Mouse (Mus musculus) heart, postnatal 4 days (tissue): ENCODE measurements around the gene Mospd3. TPM values are rescaled to one million over a fixed set of nuclear protein-coding genes. Genes with fewer than 3 reads are reported as not detected.
A peak's percentile ranks its signal among the peaks of the same experiment; 100 is the strongest.

ENCODE experiments used
- DNase-seq: peaks from one replicate; pipeline ENCODE4 v3.0.0; 2021
- total RNA-seq, 2 experiments: library from RNA; stranded (reverse); gene quantifications; 2 replicates each; pipeline ENCODE4 v1.2.3; 2021

The Mospd3 gene
- total RNA-seq, result 10 to 100 TPM; 25.2 to 28.8 TPM

DNA sequence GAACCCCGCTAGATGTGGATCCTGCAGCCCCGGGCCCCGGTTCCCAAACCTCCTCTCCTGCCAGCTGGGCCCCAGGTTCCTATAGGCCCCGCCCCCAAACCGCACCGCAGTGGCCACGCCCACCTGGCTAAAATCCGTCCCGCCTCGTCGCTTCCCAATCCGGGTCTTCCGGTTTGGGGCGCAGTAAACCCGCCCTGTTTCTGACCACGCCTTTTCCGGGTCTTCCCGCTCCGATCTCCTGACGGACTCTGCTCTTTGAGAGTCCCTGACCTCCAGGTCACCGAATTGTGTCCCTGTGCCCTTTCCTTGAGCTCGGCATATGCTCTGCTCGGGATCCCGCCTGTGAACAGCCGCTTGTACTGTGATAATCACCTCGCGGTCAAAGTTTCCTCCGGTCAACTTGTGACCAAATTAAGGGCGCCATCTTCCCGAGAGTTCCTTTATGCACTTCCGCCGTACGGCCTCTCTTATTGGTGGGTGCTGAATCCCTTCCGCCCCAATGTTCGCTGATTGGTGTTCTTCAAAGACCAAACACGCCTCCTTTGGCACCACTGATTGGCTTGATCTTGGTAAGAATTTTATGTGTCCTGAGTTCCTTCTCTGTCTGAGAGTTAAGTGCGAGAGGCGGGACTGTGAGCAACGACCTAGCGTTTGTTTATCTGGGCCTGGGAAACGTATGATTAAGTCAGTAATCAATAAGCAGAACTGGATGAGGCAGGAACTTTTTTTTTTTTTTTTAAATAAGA is at the start of gene Mospd3:
Mospd3 (minus strand) TSS at position 440 of the 746 bp plus-strand sequence.
- peak; percentile 97 for DNase-seq

DNA sequence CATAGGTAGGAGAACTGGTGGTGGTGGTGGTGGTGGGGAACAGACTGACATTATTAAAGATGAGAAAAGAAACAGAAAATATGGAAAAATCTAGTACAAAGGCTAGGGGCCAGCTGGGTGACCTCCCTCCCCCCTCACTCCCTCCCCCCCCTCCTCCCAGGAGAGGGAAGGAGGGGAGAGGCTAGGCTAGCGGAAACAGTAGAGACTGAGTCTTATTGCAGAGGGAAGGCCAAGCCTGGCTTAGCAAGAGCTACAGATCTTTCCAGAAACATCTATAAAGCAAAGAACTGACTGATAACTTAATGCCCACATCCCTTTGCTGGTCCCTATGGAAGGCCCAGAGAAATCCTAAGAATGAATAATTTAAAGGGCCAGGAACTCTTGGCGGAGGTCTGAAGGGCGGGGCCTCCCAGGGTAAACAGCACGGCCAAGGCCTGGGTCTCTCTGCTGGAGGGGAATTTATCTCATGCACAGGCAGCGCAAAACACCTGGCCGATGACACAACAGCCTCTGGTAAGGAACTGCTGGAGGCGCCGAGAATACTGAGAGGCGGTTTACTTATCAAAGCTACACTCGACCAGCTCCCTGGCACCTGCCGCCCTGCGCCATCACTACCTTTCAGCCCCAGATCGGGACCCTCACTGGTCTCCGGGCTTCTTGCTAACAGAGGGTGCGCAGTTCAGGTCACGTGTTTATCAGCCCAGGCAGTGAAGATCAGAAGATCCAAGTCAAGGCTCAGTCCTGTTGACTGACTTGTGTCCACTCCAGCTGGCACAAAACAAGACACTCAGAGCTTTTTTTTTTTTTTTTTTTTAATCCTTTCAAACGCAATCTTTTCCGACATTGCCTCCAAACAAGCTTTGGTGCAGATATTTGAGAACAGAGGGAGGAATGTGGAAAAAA is 49.1 kb upstream of the Mospd3 start:
- no peak for DNase-seq

DNA sequence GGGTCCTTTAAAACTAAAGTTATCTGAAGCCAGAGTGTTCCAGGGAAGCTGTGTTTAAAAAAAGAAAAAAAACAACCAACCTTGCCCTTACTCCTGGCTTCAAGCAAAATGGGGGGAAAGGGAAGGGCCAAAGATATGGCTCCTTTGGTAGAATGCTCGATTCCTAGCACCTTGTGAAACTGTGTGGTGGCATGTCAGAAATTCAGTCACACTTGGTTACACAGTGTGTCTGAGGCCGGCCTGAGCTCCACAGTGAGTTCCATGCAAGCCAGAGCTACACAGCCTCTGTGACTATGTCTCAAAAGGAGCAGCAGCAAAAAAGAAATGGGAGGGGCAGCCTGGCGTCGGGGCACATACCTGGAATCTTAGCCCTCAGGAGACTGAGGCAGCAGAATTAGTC is 48.4 kb upstream of the Mospd3 start:
- DNase-seq, result no peak

DNA sequence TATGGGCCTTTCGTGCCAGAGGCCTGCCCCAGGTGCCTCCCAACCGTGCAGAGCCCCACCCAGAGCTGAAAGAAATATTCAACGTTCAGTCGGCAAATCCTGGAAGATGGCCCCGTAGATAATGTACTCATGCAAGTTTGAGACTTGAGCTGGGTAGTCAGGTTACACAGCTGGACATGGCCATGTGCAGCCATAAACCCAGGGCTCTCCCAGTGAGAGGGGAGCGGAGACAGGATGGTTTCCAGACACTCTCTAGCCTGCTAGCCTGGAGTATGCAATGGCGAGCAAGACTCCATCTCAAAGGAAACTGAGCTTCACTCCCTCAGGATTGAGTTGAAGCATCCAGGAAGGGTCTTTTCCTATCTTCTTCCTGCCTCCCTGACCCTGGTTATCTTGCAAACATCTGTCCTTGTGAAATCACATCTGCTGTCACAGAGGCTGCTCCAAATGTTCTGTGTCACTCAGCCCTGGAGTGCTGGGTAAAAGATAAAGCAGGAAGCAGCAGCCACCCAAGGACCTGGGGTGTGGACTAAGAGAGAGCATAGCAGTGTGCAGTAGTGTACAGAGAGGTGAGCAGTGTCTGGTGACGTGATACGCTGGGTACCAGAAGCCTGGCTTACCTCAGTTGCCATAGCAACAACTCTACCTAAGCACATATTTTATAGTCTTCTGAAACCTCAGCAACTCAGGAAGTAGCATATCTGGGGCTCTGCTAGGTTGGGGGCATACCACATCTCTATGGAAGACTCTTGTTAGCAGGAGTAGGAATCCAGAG is 47.2 kb upstream of the Mospd3 start:
- no peak for DNase-seq

DNA sequence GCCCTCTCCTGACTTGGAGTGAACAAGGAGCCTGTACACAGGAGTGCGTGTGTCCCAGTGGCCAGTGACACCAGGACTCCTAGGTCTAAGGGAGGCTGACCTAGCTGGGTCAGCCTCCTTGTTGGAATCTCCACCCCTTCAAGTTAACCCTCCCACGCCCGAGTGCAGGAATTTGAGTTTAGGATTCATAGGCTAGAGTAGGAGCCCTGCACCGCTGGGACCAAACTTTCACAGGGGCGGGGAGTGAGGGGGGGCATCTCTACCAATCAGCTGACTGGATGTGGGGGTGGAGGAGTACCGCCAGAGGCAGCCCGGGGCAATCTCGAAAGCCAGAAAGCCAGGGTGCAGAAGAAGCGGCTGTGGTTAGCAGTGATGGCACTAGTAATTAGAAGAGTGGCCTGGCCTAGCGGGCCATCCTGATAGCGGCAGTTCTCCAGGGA is 44.8 kb upstream of the Mospd3 start, which contains the start of gene Irs3:
Irs3 (minus strand) TSS at position 63 of the 440 bp plus-strand sequence.
- no peak for DNase-seq

DNA sequence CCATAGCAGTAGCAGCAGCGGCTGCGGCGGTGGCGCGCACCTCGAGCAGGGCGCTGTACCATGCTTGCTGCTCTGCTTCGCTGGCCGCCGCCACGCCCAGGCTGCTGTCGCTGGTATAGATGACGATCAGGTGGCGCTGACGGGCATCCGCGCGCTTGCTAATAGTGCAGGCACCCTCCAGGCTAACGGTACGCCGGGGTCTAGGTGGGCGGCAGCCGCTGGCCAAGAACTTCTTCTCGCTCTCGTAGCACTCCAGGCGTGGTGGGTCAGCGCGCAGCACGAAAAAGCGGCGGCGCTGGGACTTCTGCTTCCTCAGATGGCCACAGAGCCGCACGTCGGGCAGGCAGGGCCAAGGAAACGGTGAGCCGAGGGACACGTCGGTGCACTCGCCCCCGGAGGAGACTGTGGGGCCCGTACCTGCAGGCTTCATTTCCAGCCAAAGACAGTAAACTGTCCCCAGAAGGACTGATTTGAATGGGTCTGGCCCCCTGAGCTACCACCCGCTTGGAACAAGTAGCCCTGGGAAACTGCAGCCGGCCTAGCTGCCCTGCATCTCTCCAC is 44.3 kb upstream of the Mospd3 start:
- DNase-seq, result no peak

DNA sequence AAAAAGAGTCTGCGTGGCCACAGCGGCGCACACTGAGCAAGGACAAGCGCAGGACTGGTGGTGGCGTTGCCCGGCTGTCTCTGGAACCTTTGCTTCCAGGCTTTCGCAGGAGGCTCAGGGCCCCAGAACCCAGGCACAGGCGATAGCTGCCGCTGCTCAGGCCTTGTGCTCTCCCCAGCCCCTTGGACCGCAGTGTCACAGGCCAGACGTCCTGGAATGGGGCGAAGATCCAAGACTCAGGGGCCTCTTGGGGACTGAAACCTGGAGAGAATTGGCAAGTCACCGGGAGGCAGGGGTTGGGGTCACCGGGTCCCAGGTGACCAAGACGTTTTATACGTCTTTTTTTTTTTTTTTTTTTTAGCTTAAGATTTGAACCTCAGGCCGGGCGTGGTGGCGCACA is 43.6 kb upstream of the Mospd3 start:
- DNase-seq, result no peak

DNA sequence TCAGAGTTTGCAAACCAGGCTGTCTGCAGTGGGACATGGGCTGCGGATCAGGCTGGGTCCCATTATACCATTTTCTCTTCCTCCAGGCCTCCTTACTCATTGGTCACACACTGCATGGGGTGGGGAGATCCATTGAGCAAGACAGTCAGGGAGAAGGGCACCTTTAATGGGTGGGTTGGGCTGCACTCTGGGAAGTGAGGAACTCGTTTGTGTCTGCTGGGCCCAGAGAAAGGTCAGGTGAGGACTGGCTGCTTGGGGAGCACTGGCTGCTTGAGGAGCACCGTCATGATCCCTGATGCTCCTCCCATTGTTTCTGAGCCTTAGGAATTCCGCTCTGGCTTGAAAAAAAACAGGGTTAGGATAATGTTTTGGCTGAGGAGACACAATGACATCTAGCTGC is 42.0 kb upstream of the Mospd3 start:
- DNase-seq, result no peak

DNA sequence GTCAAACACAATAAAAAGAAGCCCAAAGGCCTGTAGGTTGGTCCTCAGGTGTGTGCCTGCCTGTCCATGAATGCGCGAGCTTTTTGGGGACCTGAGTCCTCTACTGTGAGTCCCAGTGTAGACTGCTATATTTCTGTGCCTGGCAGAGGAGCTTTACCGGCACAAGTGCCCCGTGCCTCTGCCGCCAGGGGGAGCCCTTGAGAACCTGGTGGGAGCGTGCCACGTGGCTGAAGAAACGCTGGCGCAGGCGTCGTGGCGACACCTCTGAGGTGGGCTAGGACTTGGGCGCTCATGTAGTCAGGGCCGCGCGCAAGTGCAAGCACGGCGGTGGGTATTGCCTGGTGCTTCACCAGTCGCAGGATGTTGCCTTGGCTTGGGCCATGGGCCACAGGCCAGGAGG is 40.2 kb upstream of the Mospd3 start, which contains the start of gene Sap25:
Sap25 (plus strand) TSS at position 281 of the 400 bp plus-strand sequence.
- peak; percentile 51 for DNase-seq

DNA sequence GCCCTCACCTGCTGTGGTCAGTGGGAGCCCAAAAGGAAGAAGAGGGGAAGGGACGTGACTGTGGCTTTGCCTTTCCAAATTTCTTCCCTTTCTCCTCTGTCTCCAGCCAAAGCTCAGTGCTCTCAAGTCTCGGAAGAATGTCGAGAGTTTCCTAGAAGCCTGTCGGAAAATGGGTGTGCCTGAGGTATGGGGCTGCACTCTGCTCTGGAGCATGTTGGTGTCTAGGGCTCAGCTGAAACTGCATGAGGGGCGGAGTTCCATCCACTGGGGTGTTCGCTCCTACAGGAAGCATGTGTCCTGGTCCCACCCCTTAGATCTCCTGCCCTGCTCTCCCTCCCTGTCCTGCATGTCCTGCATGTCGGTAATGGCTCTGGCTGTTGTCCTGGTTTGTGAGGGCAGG is 38.6 kb upstream of the Mospd3 start:
- no peak for DNase-seq

DNA sequence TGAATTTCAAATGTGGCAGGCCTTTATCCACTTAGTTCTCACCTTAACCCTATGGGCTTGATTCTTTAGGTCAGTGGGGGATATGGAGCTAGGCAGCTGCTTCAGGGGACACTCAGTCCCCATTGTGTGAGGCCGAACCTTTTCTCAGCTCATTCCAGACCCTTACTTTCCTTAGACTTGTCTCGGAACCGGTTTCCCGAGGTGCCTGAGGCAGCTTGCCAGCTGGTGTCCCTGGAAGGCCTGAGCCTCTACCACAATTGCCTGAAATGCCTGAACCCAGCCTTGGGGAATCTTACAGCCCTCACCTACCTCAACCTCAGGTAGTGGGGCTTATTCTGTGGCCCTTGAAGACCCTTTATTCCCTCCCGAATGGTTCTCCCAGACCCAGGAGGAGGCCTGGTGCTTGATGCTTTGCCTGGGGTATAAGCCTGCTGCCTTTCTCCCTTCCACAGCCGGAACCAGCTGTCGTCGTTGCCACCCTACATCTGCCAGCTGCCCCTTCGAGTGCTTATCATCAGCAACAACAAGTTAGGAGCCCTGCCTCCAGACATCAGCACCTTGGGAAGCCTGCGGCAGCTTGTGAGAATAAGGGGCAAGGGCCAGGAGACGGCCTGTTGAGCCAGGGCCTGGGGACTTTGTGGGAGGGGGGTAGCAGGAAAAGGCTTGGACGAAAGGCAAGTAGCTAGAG is 32.7 kb upstream of the Mospd3 start:
- DNase-seq, result no peak

DNA sequence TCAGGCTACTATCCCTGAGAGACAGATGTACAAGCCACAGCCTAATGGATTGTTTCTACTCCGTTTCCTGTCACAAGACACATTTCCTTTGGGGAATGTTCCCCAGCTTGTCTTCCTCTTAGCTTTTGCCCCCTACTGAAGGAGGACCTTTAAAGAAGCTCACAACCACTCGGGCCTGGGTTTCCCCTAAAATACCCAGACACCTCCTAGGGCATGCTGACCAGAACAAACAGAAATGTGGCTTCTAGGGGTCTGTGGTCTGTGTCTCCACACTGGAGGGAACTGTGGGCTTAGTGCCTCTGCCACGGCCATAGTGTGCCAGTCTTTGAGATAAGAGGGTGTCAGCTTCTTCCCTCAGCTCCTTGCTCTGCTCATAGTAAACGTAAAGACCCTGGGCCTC is 30.7 kb upstream of the Mospd3 start:
- no peak for DNase-seq

DNA sequence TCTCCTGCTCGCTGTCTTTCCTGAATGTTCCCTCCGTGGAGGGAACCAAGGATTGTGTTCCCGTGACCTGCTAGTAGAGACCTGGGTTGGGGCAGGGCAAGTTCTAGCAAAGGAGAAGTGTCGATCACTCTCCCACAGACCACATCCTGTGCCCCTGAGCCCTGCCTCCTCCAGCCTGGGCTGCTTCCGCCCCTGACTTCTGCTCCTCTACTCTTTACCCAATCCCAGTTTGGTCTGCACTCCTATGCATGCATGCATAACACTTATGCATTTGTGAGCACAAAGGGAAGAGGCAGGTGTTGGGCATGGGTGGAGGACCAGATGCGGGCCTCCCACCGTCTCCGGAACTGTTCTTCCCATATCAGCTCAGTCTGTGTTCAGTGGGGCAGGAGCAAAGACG is 30.3 kb upstream of the Mospd3 start:
- DNase-seq, result peak; percentile 41

DNA sequence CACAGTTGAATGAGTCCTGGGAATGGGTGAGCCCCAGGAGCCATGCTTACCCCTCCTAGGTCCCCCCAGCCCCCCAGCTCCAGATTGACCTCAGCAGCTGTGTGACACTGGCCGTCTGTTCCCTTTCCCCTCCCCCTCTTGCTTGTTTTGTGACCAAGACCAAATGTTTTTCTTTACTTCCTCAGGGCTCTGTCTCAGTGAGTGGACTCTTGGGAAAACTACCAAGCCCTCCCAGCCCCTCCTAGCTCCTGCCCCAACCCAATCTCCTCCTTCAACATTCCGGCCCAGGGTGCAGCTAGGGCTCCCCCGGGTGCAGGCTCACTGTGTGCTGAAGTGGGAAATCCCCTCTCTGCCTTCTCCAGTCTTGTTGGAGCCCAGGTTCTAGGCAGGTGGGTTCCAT is 29.7 kb upstream of the Mospd3 start:
- DNase-seq, result peak; percentile 39

DNA sequence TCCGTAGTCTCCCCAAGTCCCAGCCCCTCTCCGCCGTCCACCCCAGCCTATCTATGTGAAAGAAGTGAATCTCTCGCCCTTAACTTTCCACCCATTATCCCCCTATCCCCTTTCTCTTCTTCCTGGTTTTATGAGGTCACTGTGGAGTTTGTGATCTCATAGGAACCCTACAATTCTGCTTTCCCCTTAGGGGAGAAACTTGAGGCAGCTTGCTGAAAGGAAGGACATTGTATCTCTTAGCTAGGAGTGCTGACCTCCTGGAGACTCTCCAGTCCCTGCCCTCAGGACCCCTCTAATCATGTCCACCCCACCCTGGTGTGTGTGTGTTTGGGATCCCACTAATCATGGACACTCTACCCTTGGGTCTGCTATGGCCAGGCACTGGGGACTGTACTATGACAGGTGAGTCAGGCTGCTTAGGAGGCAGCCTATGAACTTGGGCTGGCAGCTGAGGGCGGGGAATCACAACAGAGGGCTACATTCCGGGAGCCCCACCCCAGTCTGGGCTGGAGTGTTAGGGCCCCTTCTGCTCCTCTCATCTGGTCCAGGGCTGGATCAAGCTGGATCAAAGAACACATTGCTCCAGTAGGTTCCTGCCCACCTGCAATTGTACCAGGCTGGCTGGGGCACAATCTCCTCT is 29.2 kb upstream of the Mospd3 start:
- DNase-seq, result no peak

DNA sequence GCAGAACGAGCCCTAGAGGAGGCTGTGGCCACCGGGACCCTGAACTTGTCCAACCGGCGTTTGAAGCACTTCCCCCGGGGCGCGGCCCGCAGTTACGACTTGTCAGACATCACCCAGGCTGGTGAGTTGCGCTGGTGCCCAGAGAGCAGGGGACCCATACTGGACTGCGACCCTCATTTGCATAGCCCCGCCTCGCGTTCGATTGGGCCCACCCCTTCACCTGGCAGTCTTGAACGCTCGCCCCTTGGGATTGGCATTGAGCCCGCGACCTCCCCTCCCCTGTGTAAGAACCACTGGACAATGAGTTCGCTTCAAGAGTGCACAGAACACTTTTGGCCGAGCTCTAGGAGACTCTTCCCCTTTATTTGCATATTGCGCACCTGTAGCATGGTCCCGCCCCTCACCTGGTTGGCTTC is 28.5 kb upstream of the Mospd3 start:
- no peak for DNase-seq

DNA sequence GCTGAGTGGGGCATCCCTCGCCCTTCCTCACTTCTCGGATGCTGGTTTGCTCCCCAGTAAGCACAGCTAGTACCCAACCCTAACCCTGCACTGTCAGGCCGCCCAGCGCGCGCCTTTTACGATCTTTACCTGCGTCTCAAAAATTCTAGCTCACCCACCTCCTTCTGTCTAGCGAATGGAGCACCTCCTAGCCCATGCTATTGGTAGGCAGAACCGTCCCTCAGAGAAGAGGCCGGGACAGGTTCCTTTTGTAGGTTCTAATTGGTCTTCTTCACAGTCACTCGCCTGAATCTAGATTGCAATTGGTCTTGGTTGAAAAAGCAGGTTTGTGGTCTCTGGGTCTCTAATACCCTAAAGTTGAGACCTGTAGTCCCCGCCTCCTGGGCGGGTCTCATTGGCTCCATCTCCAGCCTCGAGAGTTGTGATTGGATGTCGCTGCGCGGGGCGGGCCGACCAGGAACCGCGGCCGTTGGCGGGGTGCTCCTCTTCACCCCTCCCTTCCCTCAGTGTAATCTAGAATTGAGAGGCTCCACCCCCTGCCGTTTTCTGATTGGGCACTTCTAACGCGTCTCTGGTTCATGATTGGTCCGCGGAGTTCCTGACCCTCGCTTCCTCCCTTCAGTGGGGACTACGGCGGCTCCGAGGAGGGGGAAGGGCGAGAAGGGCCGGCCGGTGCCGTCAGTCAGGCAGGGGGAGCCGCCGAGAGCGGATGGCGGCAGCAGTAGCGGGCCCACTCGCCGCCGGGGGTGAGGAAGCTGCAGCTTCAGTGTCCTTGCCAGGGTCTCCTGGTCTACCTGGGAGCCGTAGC is 27.8 kb upstream of the Mospd3 start, which contains the start of the genes Fbxo24, Lrch4 and Gm20605:
Fbxo24 (minus strand) TSS at position 505 of the 808 bp plus-strand sequence.
Lrch4 (plus strand) TSS at position 624 of the 808 bp plus-strand sequence.
Gm20605 (plus strand) TSS at position 678 of the 808 bp plus-strand sequence.
- peak; percentile 99 for DNase-seq

DNA sequence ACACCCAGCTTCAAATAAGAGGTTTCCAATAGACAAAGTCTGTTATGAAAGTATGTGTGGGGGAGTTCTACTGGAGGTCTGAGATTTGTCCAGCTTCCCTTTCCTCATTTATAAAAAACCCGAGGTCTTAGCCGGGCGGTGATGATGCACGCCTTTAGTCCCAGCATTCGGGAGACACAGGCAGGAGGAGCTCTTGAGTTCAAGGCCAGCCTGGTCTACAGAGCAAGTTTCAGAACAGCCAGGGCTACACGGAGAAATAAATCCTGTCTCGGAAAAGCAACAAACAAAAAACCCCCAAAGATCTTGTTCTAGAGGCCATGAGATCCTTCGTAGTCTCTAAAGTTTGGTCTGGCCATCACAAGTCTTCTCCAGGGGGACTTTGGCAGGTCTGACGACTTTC is 27.1 kb upstream of the Mospd3 start:
- no peak for DNase-seq

DNA sequence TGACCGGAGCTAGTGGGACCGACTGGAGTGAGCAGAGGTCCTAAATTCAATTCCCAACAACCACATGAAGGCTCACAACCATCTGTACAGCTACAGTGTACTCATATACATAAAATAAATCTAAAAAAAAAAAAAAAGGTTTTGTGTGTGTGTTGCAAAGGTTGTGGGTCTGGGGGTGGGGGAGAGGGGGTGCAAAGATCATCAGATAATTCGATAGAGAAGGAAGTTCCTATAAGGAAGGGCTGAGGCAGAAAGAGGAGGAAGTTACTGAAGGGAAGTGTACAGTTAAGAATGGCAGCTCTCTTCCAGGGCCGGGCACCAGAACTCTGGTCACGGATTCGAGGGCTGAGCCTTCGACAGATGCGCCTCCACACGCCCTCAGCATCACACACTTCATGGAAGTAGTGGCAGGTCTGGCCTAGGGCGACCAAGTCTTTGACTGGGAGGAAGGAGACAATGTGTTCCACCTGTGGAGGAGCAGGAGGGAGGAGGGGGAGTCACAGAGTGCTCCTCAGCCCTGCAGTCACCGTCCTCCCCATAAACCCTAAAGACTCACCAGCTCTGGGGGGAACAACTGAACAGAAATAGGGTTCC is 23.2 kb upstream of the Mospd3 start:
- no peak for DNase-seq

DNA sequence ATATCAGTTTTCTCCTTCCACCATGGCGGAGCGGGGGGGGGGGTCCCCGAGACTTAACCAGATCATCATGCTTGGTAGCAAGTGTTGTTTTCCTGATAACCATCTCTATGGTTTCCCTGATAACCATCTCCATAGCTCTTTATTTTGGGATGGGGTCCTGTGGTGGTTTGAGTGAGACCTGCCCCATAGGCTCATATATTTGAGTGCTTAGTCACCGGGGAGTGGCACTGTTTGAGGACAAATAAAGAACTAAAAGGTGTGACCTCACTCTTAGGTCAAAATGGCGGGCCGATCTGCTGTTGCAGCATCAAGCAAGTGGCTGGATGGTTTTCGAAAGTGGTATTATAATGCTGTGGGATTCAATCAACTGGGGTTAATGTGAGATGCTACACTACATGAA is 14.5 kb upstream of the Mospd3 start:
- no peak for DNase-seq
